Mouse (Mus musculus) heart, embryonic 16.5 days (tissue): ENCODE measurements around the gene Tbc1d25. TPM values are rescaled to one million over a fixed set of nuclear protein-coding genes. Genes with fewer than 3 reads are reported as not detected.
A peak's percentile ranks its signal among the peaks of the same experiment; 100 is the strongest.

Experiments used
- ATAC-seq: fragments of 200-750 bp; cut with Nextera tagmentation; replicated peaks from 2 replicates; pipeline ENCODE4 v1.8.0; 2017; ENCODE audit warnings: moderate number of reproducible peaks; ENCODE audit not compliant: insufficient read depth, low FRiP score; ENCODE audit errors: extremely low read depth
- H3K27ac ChIP-seq: fragments of 300-500 bp; sonication (generic); 2 replicates; pipeline ENCODE4 v1.5.1; 2014; ENCODE audit warnings: mild to moderate bottlenecking, low read length, control low read depth, moderate library complexity
- H3K27me3 ChIP-seq: fragments of 300-500 bp; sonication (generic); 2 replicates; pipeline ENCODE4 v1.6.1; 2014; ENCODE audit warnings: low read length, mixed read lengths; ENCODE audit not compliant: control insufficient read depth, insufficient read depth
- H3K36me3 ChIP-seq: fragments of 300-500 bp; sonication (generic); 2 replicates; pipeline ENCODE4 v1.6.1; 2014; ENCODE audit not compliant: control insufficient read depth, insufficient read depth
- H3K4me1 ChIP-seq: fragments of 300-500 bp; sonication (generic); 2 replicates; pipeline ENCODE4 v1.6.1; 2014; ENCODE audit warnings: low read length, mixed read lengths; ENCODE audit not compliant: control insufficient read depth, insufficient read depth
- H3K4me2 ChIP-seq: fragments of 300-500 bp; sonication (generic); 2 replicates; pipeline ENCODE4 v1.6.1; 2014; ENCODE audit warnings: low read depth, mild to moderate bottlenecking, control low read depth, low read length
- H3K4me3 ChIP-seq: fragments of 300-500 bp; sonication (generic); 2 replicates; pipeline ENCODE4 v1.5.1; 2014; ENCODE audit warnings: mild to moderate bottlenecking, control low read depth, low read length
- H3K9ac ChIP-seq: fragments of 300-500 bp; sonication (generic); 2 replicates; pipeline ENCODE4 v1.6.1; 2014; ENCODE audit warnings: low read length, control low read depth
- H3K9me3 ChIP-seq: fragments of 300-500 bp; sonication (generic); replicated peaks from 2 replicates; pipeline ENCODE4 v1.6.1; 2016; ENCODE audit warnings: low read length; ENCODE audit not compliant: control insufficient read depth
- WGBS: fragments of 180-500 bp; shearing (Covaris S2); extraction: QIAGEN DNeasy Blood & Tissue Kit; methylation state at CpG from one replicate; pipeline ENCODE4 v1.1.7; 2014; 5-methylcytosine and 5-hydroxymethylcytosine counted together
- polyA plus RNA-seq: library from polyadenylated mRNA; unstranded; fragments of >200 nt; fragmentation: Nextera tagmentation; extraction: Ambion mirVana; gene quantifications from 2 replicates; pipeline ENCODE4 v1.2.1, GENCODE M21; 2015

The Tbc1d25 gene
- polyA plus RNA-seq, 1 experiment from 2014 or later: 10.4 TPM

- no peaks in the 10 kb centered on the region for H3K9me3 ChIP-seq
- no peak overlapping the region for H3K4me3 ChIP-seq
- no peak overlapping the region for H3K9ac ChIP-seq
- H3K36me3 ChIP-seq: no peaks in the 10 kb centered on the region; the same call in 1 of the 2 replicates
- no peaks in the 10 kb centered on the region for H3K4me1 ChIP-seq
- ATAC-seq: no peak
- WGBS: 65% methylated on average over 5 of the region's 5 CpGs
- no peaks in the 10 kb centered on the region for H3K27me3 ChIP-seq
- no peak overlapping the region for H3K27ac ChIP-seq
- H3K4me2 ChIP-seq: peak overlapping the region; percentile 23; the same call in 1 of the 2 replicates
Observed at GRCm38 (mm10) chrX:8163076-8163475, 12.9 kb downstream of the Tbc1d25 start.

- Histone ChIP-seq H3K27me3 (no peaks in the 10 kb centered on the region), H3K9me3 (no peaks in the 10 kb centered on the region), H3K4me3 (peak within 1 kb of the TSS; percentile 73), H3K4me2 (peak within 1 kb of the TSS; percentile 76), H3K9ac (peak within 1 kb of the TSS; percentile 82), H3K36me3 (peaks cover 19% of the 10 kb centered on the region), H3K27ac (peak within 1 kb of the TSS; percentile 97), H3K4me1 (peaks cover 15% of the 10 kb centered on the region)
- WGBS: 18% methylated on average over 52 of the region's 65 CpGs
- ATAC-seq: peak; percentile 93
Observed at GRCm38 (mm10) chrX:8145153-8145991, 30.6 kb downstream of the Tbc1d25 start, which contains the start of gene Rbm3. Rbm3 (minus strand) TSS chrX:8145880.

DNA sequence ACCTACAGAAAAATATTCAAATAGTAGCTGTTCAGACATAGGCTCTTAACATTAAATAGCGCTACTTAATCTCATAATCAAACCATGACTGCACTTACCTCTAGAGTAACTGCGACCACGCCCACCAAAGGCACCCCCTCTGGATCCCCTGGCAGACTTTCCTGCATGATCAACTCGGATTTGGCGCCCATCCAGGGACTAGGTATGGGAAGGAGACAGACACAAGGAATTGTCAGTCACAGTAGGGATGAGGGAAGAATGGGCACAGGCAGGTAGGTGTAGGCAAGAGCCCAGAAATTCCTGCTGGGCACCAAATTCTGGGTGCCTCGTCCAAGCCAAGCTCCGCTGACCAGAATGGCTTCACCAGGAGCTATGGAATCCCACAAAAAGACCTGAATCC lies 32.2 kb downstream of the Tbc1d25 start:
- Histone ChIP-seq H3K27me3 (no peaks in the 10 kb centered on the region), H3K9ac (peak overlapping the region; percentile 53; the same call in 1 of the 2 replicates), H3K4me2 (peak overlapping the region; percentile 76), H3K9me3 (no peaks in the 10 kb centered on the region), H3K27ac (no peak overlapping the region), H3K4me3 (peak overlapping the region; percentile 73), H3K36me3 (peaks cover 20% of the 10 kb centered on the region), H3K4me1 (peaks cover 15% of the 10 kb centered on the region)
- 62% methylated on average over 7 of the region's 7 CpGs for whole genome bisulfite sequencing
- ATAC-seq: no peak

DNA sequence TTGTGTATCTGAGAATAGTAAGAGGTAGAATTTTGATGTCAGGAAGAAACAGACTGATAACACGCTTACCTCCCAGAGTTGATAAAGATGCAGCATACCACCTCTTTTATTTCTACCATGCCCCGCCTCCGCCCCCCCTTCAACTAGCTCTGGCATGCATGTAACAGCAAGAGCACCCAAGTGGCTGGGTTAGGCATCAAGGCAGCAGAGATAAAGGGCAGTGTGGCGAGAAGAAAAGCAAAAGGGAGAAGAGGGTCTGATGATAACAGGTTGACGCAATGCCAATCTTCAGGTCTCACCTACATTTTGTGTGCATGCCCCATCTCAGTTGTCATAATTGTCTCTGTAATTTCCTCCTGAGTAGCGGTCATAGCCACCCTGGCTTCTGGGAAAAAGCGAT lies 33.0 kb downstream of the Tbc1d25 start:
- 62% methylated on average over 7 of the region's 7 CpGs for WGBS
- Histone ChIP-seq H3K36me3 (peaks cover 20% of the 10 kb centered on the region), H3K27me3 (no peaks in the 10 kb centered on the region), H3K9ac (no peak overlapping the region), H3K4me3 (no peak overlapping the region), H3K4me1 (peaks cover 15% of the 10 kb centered on the region), H3K9me3 (no peaks in the 10 kb centered on the region), H3K4me2 (no peak overlapping the region), H3K27ac (no peak overlapping the region)
- no peak for ATAC-seq

DNA sequence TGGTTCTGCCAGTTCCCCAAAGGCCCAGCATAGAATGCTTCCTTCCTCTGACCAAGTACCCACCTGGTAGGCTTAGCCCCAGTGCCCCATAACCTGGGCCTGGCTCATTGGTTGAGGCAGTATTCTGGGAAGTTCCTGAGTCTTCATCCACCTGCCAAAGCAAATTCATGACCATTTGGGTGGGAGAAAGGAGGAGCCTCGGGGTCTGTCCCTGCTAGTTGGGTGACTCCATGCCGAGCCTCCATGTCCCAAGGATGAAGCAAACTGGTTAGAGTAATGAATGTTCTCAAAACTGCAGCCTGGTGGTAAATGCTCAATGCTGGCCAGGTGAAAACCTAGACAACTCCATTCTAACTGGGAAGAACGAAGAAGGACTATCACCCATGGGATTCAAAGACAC lies 34.9 kb downstream of the Tbc1d25 start:
- no peak overlapping the region for H3K4me2 ChIP-seq
- no peaks in the 10 kb centered on the region for H3K27me3 ChIP-seq
- no peak for ATAC-seq
- H3K9ac ChIP-seq: no peak overlapping the region
- peaks cover 11% of the 10 kb centered on the region for H3K4me1 ChIP-seq
- H3K36me3 ChIP-seq: peaks cover 20% of the 10 kb centered on the region
- H3K9me3 ChIP-seq: no peaks in the 10 kb centered on the region
- H3K27ac ChIP-seq: no peak overlapping the region
- H3K4me3 ChIP-seq: no peak overlapping the region
- WGBS: 63% methylated on average over 3 of the region's 3 CpGs

DNA sequence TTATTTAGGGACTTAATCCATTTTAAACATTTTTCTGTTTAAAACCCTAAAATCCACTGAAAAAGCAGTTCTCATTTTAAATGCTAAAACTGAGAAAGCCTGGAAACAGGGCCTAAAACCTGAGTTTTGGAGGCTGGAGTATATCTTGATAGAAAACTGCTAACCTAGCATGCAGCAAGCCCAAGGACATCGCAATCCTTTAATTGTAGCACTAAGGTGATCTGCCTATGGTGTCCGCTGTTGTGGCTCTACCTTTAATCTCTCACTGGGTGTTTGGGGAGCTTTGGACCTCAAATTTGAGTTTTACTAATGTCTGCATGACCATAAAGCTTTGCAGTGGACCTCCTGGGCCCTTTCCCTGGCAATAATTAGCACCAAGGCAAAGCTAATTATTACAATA lies 35.5 kb downstream of the Tbc1d25 start:
- no peaks in the 10 kb centered on the region for H3K9me3 ChIP-seq
- H3K4me1 ChIP-seq: peaks cover 10% of the 10 kb centered on the region
- 88% methylated on average over 2 of the region's 2 CpGs for WGBS
- H3K4me2 ChIP-seq: no peak overlapping the region
- H3K9ac ChIP-seq: no peak overlapping the region
- H3K4me3 ChIP-seq: no peak overlapping the region
- no peak overlapping the region for H3K27ac ChIP-seq
- H3K27me3 ChIP-seq: no peaks in the 10 kb centered on the region
- no peak for ATAC-seq
- H3K36me3 ChIP-seq: peaks cover 20% of the 10 kb centered on the region

- ATAC-seq: no peak
- Histone ChIP-seq H3K4me1 (peaks cover 10% of the 10 kb centered on the region), H3K27me3 (no peaks in the 10 kb centered on the region), H3K4me2 (no peak overlapping the region), H3K36me3 (peaks cover 20% of the 10 kb centered on the region), H3K4me3 (no peak overlapping the region), H3K9me3 (no peaks in the 10 kb centered on the region), H3K27ac (no peak overlapping the region), H3K9ac (no peak overlapping the region)
- WGBS: 42% methylated on average over 1 of the region's 1 CpGs
Observed at GRCm38 (mm10) chrX:8139480-8139879, 36.5 kb downstream of the Tbc1d25 start.

- no peak overlapping the region for H3K4me3 ChIP-seq
- no peak for ATAC-seq
- no peak overlapping the region for H3K4me2 ChIP-seq
- H3K36me3 ChIP-seq: peaks cover 4% of the 10 kb centered on the region
- no peaks in the 10 kb centered on the region for H3K27me3 ChIP-seq
- H3K27ac ChIP-seq: no peak overlapping the region
- H3K9ac ChIP-seq: no peak overlapping the region
- 31% methylated on average over 2 of the region's 2 CpGs for whole genome bisulfite sequencing
- H3K4me1 ChIP-seq: peaks cover 5% of the 10 kb centered on the region
- H3K9me3 ChIP-seq: no peaks in the 10 kb centered on the region
Observed at GRCm38 (mm10) chrX:8135886-8136285, 40.1 kb downstream of the Tbc1d25 start.
